Mouse (Mus musculus) stomach, postnatal 0 days (tissue): Measurements from ENCODE around the gene Ttc30a1. TPM values are rescaled to one million over a fixed set of nuclear protein-coding genes. Genes with fewer than 3 reads are reported as not detected.

ENCODE experiments used
- ATAC-seq: fragments of 200-750 bp; cut with Nextera tagmentation; 2 replicates; pipeline ENCODE4 v1.8.0; 2017; ENCODE audit not compliant: low FRiP score, low TSS enrichment
- DNase-seq: peaks from one replicate; pipeline ENCODE4 v3.0.0-alpha.2; 2016; ENCODE audit warnings: low spot score
- H3K27ac ChIP-seq: fragments of 300-500 bp; sonication (generic); replicated peaks from 2 replicates; pipeline ENCODE4 v1.5.1; 2014; ENCODE audit warnings: mild to moderate bottlenecking, control low read depth
- H3K27me3 ChIP-seq: fragments of 300-500 bp; sonication (generic); 2 replicates; pipeline ENCODE4 v1.6.1; 2014; ENCODE audit warnings: low read length; ENCODE audit not compliant: control insufficient read depth, insufficient read depth
- H3K36me3 ChIP-seq: fragments of 300-500 bp; sonication (generic); 2 replicates; pipeline ENCODE4 v1.6.1; 2014; ENCODE audit warnings: low read length, mixed read lengths; ENCODE audit not compliant: control insufficient read depth, insufficient read depth
- H3K4me1 ChIP-seq: fragments of 300-500 bp; sonication (generic); replicated peaks from 2 replicates; pipeline ENCODE4 v1.6.1; 2014; ENCODE audit warnings: antibody characterized with exemption; ENCODE audit not compliant: control insufficient read depth, insufficient read depth
- H3K4me2 ChIP-seq: fragments of 300-500 bp; sonication (generic); replicated peaks from 2 replicates; pipeline ENCODE4 v1.6.1; 2014; ENCODE audit warnings: low read depth, mild to moderate bottlenecking, control low read depth, moderate library complexity
- H3K4me3 ChIP-seq: fragments of 300-500 bp; sonication (generic); 2 replicates; pipeline ENCODE4 v1.5.1; 2014; ENCODE audit warnings: low read depth, low read length, control low read depth
- H3K9ac ChIP-seq: fragments of 300-500 bp; sonication (generic); 2 replicates; pipeline ENCODE4 v1.6.1; 2014; ENCODE audit warnings: mild to moderate bottlenecking, low read length, control low read depth, mixed read lengths
- H3K9me3 ChIP-seq: fragments of 300-500 bp; sonication (generic); 2 replicates; pipeline ENCODE4 v1.6.1; 2016; ENCODE audit warnings: low read length; ENCODE audit not compliant: control insufficient read depth
- CTCF ChIP-seq: IDR thresholded peaks from 2 replicates; pipeline ENCODE4 v1.5.1; 2016; ENCODE audit warnings: antibody characterized with exemption, low read depth, mild to moderate bottlenecking, moderate library complexity
- EP300 ChIP-seq: optimal IDR thresholded peaks from 2 replicates; pipeline ENCODE3; 2016; ENCODE audit warnings: antibody characterized with exemption
- WGBS: fragments of 180-500 bp; shearing (Covaris S2); extraction: QIAGEN DNeasy Blood & Tissue Kit; methylation state at CpG from one replicate; pipeline ENCODE4 v1.1.7; 2014; 5-methylcytosine and 5-hydroxymethylcytosine counted together
- polyA plus RNA-seq: library from polyadenylated mRNA; unstranded; fragments of >200 nt; fragmentation: Nextera tagmentation; extraction: Ambion mirVana; gene quantifications from 2 replicates; pipeline ENCODE4 v1.2.1, GENCODE M21; 2015

The Ttc30a1 gene
- polyA plus RNA-seq, 1 experiment from 2014 or later = 3.3 TPM

DNA sequence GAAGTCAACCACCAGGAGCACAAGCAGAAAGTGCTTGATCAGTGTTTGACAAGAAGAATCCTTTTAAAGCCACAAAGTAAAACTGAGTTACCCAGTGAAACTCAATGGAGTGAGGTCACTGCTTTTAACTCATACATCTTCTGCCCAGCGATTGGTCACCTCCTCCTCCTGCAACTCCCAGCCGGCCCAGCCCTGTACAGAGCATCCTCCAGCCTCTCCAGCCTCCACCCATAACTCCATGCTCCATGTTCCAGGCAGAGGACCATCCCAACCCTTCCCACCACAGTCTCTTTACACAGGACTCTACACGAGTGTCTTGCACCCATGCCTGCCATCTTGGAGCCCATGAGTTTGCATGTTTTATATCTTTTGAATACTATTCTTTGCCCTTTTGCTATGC lies 32.9 kb upstream of the Ttc30a1 start:
- ATAC-seq = no peak
- H3K4me1 ChIP-seq = no peaks in the 10 kb centered on the region
- no peak overlapping the region for H3K27ac ChIP-seq
- WGBS = 68% methylated on average over 3 of the region's 3 CpGs
- H3K27me3 ChIP-seq = no peaks in the 10 kb centered on the region
- H3K4me3 ChIP-seq = no peak overlapping the region
- DNase-seq = no peak
- no peak for TF ChIP-seq EP300
- no peaks in the 10 kb centered on the region for H3K36me3 ChIP-seq
- no peak overlapping the region for H3K9ac ChIP-seq
- no peak overlapping the region for H3K4me2 ChIP-seq
- no peaks in the 10 kb centered on the region for H3K9me3 ChIP-seq

DNA sequence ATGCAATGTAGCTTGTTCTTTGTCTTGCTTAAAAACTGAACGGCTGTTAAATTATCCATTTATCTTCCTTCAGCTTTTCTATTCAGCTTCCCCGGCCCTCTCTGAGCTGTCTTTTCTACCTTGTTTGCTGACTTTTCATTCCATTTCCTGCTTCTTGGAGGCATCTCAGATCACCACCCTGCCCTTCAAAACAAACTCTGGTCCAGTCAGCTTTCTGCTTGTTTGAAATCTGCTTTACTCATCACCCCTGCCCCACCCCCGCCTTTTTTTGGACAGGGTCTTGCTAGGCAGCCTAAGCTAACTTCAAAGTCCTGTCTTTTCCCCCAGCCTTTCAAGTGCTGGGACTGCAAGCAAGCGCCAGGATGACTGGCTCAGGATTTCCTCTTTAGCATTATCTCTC lies 24.4 kb upstream of the Ttc30a1 start:
- WGBS = 14% methylated on average over 4 of the region's 4 CpGs

DNA sequence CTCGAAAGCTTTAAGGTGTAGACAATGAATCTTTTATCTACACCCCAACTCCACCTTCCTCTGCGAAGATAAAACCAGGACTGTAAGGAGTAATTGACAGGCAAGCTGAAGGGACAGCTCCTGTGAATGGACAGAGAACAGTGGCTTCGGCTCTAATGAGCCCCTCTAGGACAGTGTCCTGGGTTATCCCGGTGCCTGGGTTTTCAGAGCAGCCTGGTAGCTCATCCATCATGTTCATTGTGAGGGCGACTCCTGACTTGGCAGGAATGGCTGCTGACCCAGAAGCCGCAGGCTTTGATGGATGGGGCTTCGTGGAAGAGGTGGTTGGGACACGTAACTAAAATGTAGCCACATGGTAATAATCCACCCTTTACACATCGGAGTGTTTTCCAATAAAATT lies 21.1 kb upstream of the Ttc30a1 start:
- no peak for DNase-seq
- no peak overlapping the region for H3K4me2 ChIP-seq
- no peaks in the 10 kb centered on the region for H3K27me3 ChIP-seq
- no peak overlapping the region for H3K9ac ChIP-seq
- no peak overlapping the region for H3K4me3 ChIP-seq
- WGBS = 47% methylated on average over 9 of the region's 9 CpGs
- no peaks in the 10 kb centered on the region for H3K36me3 ChIP-seq
- H3K4me1 ChIP-seq = no peaks in the 10 kb centered on the region
- no peak for ATAC-seq
- TF ChIP-seq EP300 = no peak
- no peak for TF ChIP-seq CTCF
- no peak overlapping the region for H3K27ac ChIP-seq
- no peaks in the 10 kb centered on the region for H3K9me3 ChIP-seq

More for the DNA sequence above, 24.4 kb upstream of the Ttc30a1 start:
- H3K27me3 ChIP-seq = no peaks in the 10 kb centered on the region
- no peak overlapping the region for H3K27ac ChIP-seq
- DNase-seq (no peak), ATAC-seq (no peak)
- H3K9me3 ChIP-seq = no peaks in the 10 kb centered on the region
- H3K9ac ChIP-seq = no peak overlapping the region
- no peak overlapping the region for H3K4me2 ChIP-seq
- no peak overlapping the region for H3K4me3 ChIP-seq
- H3K36me3 ChIP-seq = no peaks in the 10 kb centered on the region
- H3K4me1 ChIP-seq = no peaks in the 10 kb centered on the region
- TF ChIP-seq EP300 = no peak
- no peak for TF ChIP-seq CTCF

DNA sequence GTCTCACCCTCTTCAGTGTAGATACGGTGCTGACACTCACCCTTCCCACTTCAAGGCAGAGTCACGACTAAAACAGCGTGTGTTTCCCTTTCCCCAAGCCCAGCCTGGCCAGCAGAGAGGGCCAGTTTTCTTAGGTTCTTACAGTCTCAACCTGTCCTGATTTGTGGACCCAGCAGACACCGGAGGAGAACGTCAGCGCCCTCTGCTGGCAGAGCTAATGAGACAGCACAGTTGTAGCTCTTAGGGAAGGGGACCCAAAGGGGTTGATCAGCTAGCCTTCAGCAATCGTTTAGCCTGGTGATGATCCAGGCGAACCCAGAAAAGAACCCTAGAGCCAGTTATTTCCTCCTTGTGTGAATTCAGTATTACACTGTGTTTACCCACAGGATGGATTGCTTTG lies 19.6 kb upstream of the Ttc30a1 start:
- Histone ChIP-seq H3K27me3 (no peaks in the 10 kb centered on the region), H3K9ac (no peak overlapping the region), H3K36me3 (no peaks in the 10 kb centered on the region), H3K4me2 (no peak overlapping the region), H3K27ac (no peak overlapping the region), H3K9me3 (no peaks in the 10 kb centered on the region), H3K4me1 (no peaks in the 10 kb centered on the region), H3K4me3 (no peak overlapping the region)
- TF ChIP-seq EP300 (no peak), CTCF (peak; percentile 81)
- peak; percentile 74 for DNase-seq
- 40% methylated on average over 8 of the region's 8 CpGs for WGBS
- ATAC-seq = 0 out of 2 replicates have a peak, but pooled peaks have one; percentile 54

DNA sequence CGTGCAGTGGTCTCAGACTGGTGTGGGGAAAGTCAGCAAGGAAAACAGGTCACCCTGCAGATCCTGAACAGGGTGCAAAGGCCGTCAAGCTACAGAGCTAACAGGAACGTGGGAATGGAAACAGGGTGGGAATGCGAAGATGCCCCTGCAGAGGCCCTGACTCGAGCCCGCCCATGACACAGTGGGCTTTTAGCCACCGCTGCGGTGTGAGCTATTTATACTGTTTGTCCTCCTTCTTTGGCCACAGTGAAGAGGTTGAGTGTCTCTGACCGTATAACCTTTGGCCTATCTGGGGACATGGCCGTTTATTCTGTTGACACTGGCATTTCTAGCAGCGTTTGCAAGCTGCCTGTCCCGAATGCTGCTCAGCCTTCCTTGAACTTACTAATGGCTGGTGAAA lies 17.9 kb upstream of the Ttc30a1 start:
- no peak overlapping the region for H3K4me3 ChIP-seq
- H3K9me3 ChIP-seq = no peaks in the 10 kb centered on the region
- no peaks in the 10 kb centered on the region for H3K36me3 ChIP-seq
- H3K27ac ChIP-seq = no peak overlapping the region
- H3K9ac ChIP-seq = no peak overlapping the region
- TF ChIP-seq EP300 (no peak), CTCF (no peak)
- no peaks in the 10 kb centered on the region for H3K4me1 ChIP-seq
- ATAC-seq = no peak
- DNase-seq = no peak
- no peaks in the 10 kb centered on the region for H3K27me3 ChIP-seq
- no peak overlapping the region for H3K4me2 ChIP-seq
- whole genome bisulfite sequencing = 47% methylated on average over 12 of the region's 12 CpGs

DNA sequence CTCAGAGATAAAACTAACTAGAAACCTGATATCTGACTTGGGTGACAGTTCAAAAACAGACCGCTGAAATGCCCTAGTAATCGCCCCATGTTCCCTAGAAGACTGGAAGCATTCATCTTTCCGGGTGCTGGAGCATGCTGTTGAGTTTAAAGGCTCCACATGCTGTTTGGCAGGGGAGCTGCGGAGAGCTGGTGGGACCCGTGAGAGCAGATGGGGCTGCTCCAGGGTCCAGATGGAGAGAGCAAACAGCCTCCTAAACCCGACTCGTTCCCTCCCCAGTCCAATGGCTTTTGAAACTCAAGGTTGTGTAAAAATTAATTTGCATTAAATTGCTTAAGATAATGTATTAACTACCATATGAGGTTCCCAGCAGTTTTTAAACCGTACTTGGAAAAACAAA lies 16.9 kb upstream of the Ttc30a1 start:
- H3K4me2 ChIP-seq = no peak overlapping the region
- H3K4me1 ChIP-seq = no peaks in the 10 kb centered on the region
- no peak overlapping the region for H3K27ac ChIP-seq
- TF ChIP-seq CTCF (no peak), EP300 (no peak)
- no peak for DNase-seq
- no peaks in the 10 kb centered on the region for H3K9me3 ChIP-seq
- WGBS = 28% methylated on average over 8 of the region's 8 CpGs
- ATAC-seq = no peak
- H3K9ac ChIP-seq = no peak overlapping the region
- no peaks in the 10 kb centered on the region for H3K27me3 ChIP-seq
- H3K4me3 ChIP-seq = no peak overlapping the region
- no peaks in the 10 kb centered on the region for H3K36me3 ChIP-seq
